Mouse (Mus musculus) stomach, embryonic 14.5 days (tissue): ENCODE measurements around the gene 4930438A08Rik. TPM values are rescaled to one million over a fixed set of nuclear protein-coding genes. Genes with fewer than 3 reads are reported as not detected.
A peak's percentile ranks its signal among the peaks of the same experiment; 100 is the strongest.
"Not testable (repeated sequence)": the region's sequence is repeated elsewhere in the genome, so short reads cannot be mapped to it uniquely, and the experiment has no call there.

ENCODE experiments used
- ATAC-seq: fragments of 200-750 bp; cut with Nextera tagmentation; 2 replicates; pipeline ENCODE4 v1.8.0; 2017; ENCODE audit warnings: low read depth, moderate TSS enrichment; ENCODE audit not compliant: insufficient number of reproducible peaks, insufficient read depth, low FRiP score
- H3K27ac ChIP-seq: fragments of 300-500 bp; sonication (generic); 2 replicates; pipeline ENCODE4 v1.5.1; 2014; ENCODE audit warnings: mild to moderate bottlenecking, low read length, moderate library complexity, mixed read lengths
- H3K27me3 ChIP-seq: fragments of 300-500 bp; sonication (generic); 2 replicates; pipeline ENCODE4 v1.6.1; 2014; ENCODE audit warnings: low read length, control low read depth, mixed read lengths; ENCODE audit not compliant: control insufficient read depth, insufficient read depth
- H3K36me3 ChIP-seq: fragments of 300-500 bp; sonication (generic); 2 replicates; pipeline ENCODE4 v1.6.1; 2014; ENCODE audit warnings: mild to moderate bottlenecking, control low read depth, low read length, moderate library complexity, mixed read lengths; ENCODE audit not compliant: control insufficient read depth, insufficient read depth
- H3K4me1 ChIP-seq: fragments of 300-500 bp; sonication (generic); 2 replicates; pipeline ENCODE4 v1.6.1; 2014; ENCODE audit warnings: low read length, control low read depth, mixed read lengths; ENCODE audit not compliant: control insufficient read depth, insufficient read depth
- H3K4me2 ChIP-seq: fragments of 300-500 bp; sonication (generic); replicated peaks from 2 replicates; pipeline ENCODE4 v1.6.1; 2014; ENCODE audit warnings: low read depth, low read length, control low read depth
- H3K4me3 ChIP-seq: fragments of 300-500 bp; sonication (generic); 2 replicates; pipeline ENCODE4 v1.5.1; 2014; ENCODE audit warnings: low read depth, low read length, control low read depth
- H3K9ac ChIP-seq: fragments of 300-500 bp; sonication (generic); replicated peaks from 2 replicates; pipeline ENCODE4 v1.6.1; 2014; ENCODE audit warnings: low read depth, mild to moderate bottlenecking, control low read depth, low read length, moderate library complexity, mixed read lengths
- H3K9me3 ChIP-seq: fragments of 300-500 bp; sonication (generic); 2 replicates; pipeline ENCODE4 v1.6.1; 2016; ENCODE audit warnings: low read depth, low read length, control low read depth; ENCODE audit not compliant: control insufficient read depth
- WGBS: fragments of 180-500 bp; shearing (Covaris S2); extraction: QIAGEN DNeasy Blood & Tissue Kit; methylation state at CpG from one replicate; pipeline ENCODE4 v1.1.7; 2014; 5-methylcytosine and 5-hydroxymethylcytosine counted together
- polyA plus RNA-seq: library from polyadenylated mRNA; unstranded; fragments of >200 nt; fragmentation: Nextera tagmentation; extraction: Ambion mirVana; gene quantifications from 2 replicates; pipeline ENCODE4 v1.2.1, GENCODE M21; 2014

The 4930438A08Rik gene
- polyA plus RNA-seq, result not detected in 2 replicates

- WGBS, result 48% methylated on average over 2 of the region's 2 CpGs
- no peak within 1 kb of the TSS for H3K4me2 ChIP-seq
- H3K36me3 ChIP-seq, result no peaks in the 10 kb centered on the region
- no peak for ATAC-seq
- H3K4me3 ChIP-seq, result no peak within 1 kb of the TSS
- no peaks in the 10 kb centered on the region for H3K27me3 ChIP-seq
- no peaks in the 10 kb centered on the region for H3K4me1 ChIP-seq
- H3K27ac ChIP-seq, result no peak within 1 kb of the TSS
- H3K9ac ChIP-seq, result no peak within 1 kb of the TSS
- no peaks in the 10 kb centered on the region for H3K9me3 ChIP-seq
Measured at GRCm38 (mm10) chr11:58274572-58274971, at the start of gene 4930438A08Rik. TSS of gene 4930438A08Rik (plus strand) at chr11:58274799.

- WGBS, result 56% methylated on average over 2 of the region's 2 CpGs
- not testable (repeated sequence) for H3K9ac ChIP-seq, H3K4me3 ChIP-seq, H3K9me3 ChIP-seq, H3K27ac ChIP-seq, H3K4me2 ChIP-seq, ATAC-seq, H3K27me3 ChIP-seq, H3K4me1 ChIP-seq, H3K36me3 ChIP-seq
Measured at GRCm38 (mm10) chr11:58224872-58225271, 49.7 kb upstream of the 4930438A08Rik start.

GRCm38 (mm10) chr11:58225655-58226054 is 48.9 kb upstream of the 4930438A08Rik start:
- WGBS, result 5% methylated on average over 5 of the region's 5 CpGs
- H3K27ac ChIP-seq, result no peak overlapping the region; the same call in 1 of the 2 replicates
- H3K9me3 ChIP-seq, result no peaks in the 10 kb centered on the region
- H3K4me2 ChIP-seq, result no peak overlapping the region
- no peak overlapping the region for H3K9ac ChIP-seq
- 0 out of 2 replicates have a peak, but pooled peaks have one; percentile 58 for ATAC-seq
- no peak overlapping the region for H3K4me3 ChIP-seq
- no peaks in the 10 kb centered on the region for H3K36me3 ChIP-seq
- H3K4me1 ChIP-seq, result peaks cover 10% of the 10 kb centered on the region; the same call in 1 of the 2 replicates
- no peaks in the 10 kb centered on the region for H3K27me3 ChIP-seq

- no peaks in the 10 kb centered on the region for H3K27me3 ChIP-seq
- ATAC-seq, result no peak
Measured at GRCm38 (mm10) chr11:58226425-58226824, 48.2 kb upstream of the 4930438A08Rik start.

GRCm38 (mm10) chr11:58228021-58228420 is 46.6 kb upstream of the 4930438A08Rik start:
- 92% methylated on average over 2 of the region's 2 CpGs for WGBS
- not testable (repeated sequence) for ATAC-seq, H3K9me3 ChIP-seq

More at GRCm38 (mm10) chr11:58226425-58226824, 48.2 kb upstream of the 4930438A08Rik start:
- no peak overlapping the region for H3K9ac ChIP-seq
- peaks cover 10% of the 10 kb centered on the region; the same call in 1 of the 2 replicates for H3K4me1 ChIP-seq
- no peaks in the 10 kb centered on the region for H3K36me3 ChIP-seq
- H3K27ac ChIP-seq, result no peak overlapping the region
- H3K9me3 ChIP-seq, result no peaks in the 10 kb centered on the region
- no peak overlapping the region for H3K4me2 ChIP-seq
- H3K4me3 ChIP-seq, result no peak overlapping the region

GRCm38 (mm10) chr11:58230396-58230910 is 44.1 kb upstream of the 4930438A08Rik start:
- ATAC-seq, result no peak
- no peaks in the 10 kb centered on the region for H3K9me3 ChIP-seq
- peaks cover under 1% of the 10 kb centered on the region; the same call in 1 of the 2 replicates for H3K4me1 ChIP-seq
- H3K9ac ChIP-seq, result no peak overlapping the region
- H3K27me3 ChIP-seq, result no peaks in the 10 kb centered on the region
- H3K4me3 ChIP-seq, result no peak overlapping the region
- 68% methylated on average over 16 of the region's 16 CpGs for WGBS
- H3K4me2 ChIP-seq, result no peak overlapping the region
- no peak overlapping the region for H3K27ac ChIP-seq
- no peaks in the 10 kb centered on the region for H3K36me3 ChIP-seq

More at GRCm38 (mm10) chr11:58228021-58228420, 46.6 kb upstream of the 4930438A08Rik start:
- H3K4me1 ChIP-seq, H3K4me3 ChIP-seq, H3K4me2 ChIP-seq, H3K9ac ChIP-seq, H3K27ac ChIP-seq, H3K36me3 ChIP-seq, H3K27me3 ChIP-seq: not testable (repeated sequence)

- ATAC-seq, result no peak
- no peak overlapping the region for H3K4me2 ChIP-seq
- no peaks in the 10 kb centered on the region for H3K4me1 ChIP-seq
- no peak overlapping the region for H3K27ac ChIP-seq
- WGBS, result 81% methylated on average over 8 of the region's 8 CpGs
- H3K36me3 ChIP-seq, result no peaks in the 10 kb centered on the region
- H3K27me3 ChIP-seq, result no peaks in the 10 kb centered on the region
- no peaks in the 10 kb centered on the region for H3K9me3 ChIP-seq
- no peak overlapping the region for H3K4me3 ChIP-seq
- H3K9ac ChIP-seq, result no peak overlapping the region
Measured at GRCm38 (mm10) chr11:58231156-58231555, 43.4 kb upstream of the 4930438A08Rik start.

GRCm38 (mm10) chr11:58234551-58234950 is 40.0 kb upstream of the 4930438A08Rik start:
- not testable (repeated sequence) for H3K36me3 ChIP-seq, H3K27me3 ChIP-seq, H3K9me3 ChIP-seq, ATAC-seq, H3K4me1 ChIP-seq, H3K4me3 ChIP-seq, H3K9ac ChIP-seq, H3K4me2 ChIP-seq, H3K27ac ChIP-seq
- WGBS, result 72% methylated on average over 3 of the region's 3 CpGs

GRCm38 (mm10) chr11:58235152-58235551 is 39.4 kb upstream of the 4930438A08Rik start:
- Histone ChIP-seq H3K4me1 (no peaks in the 10 kb centered on the region), H3K27ac (no peak overlapping the region), H3K9ac (no peak overlapping the region), H3K4me2 (no peak overlapping the region), H3K4me3 (no peak overlapping the region), H3K36me3 (no peaks in the 10 kb centered on the region), H3K27me3 (no peaks in the 10 kb centered on the region), H3K9me3 (no peaks in the 10 kb centered on the region)
- 24% methylated on average over 6 of the region's 6 CpGs for WGBS
- no peak for ATAC-seq
